Mouse (Mus musculus) midbrain, embryonic 12.5 days (tissue): ENCODE measurements around the gene D10Jhu81e. TPM values are rescaled to one million over a fixed set of nuclear protein-coding genes. Genes with fewer than 3 reads are reported as not detected.
"Not testable (repeated sequence)": the region's sequence is repeated elsewhere in the genome, so short reads cannot be mapped to it uniquely, and the experiment has no call there.

Experiments
- ATAC-seq: fragments of 200-750 bp; cut with Nextera tagmentation; 2 replicates; pipeline ENCODE4 v1.8.0; 2017; ENCODE audit warnings: low read depth, moderate TSS enrichment, moderate library complexity; ENCODE audit not compliant: low FRiP score
- H3K27ac ChIP-seq: fragments of 300-500 bp; sonication (generic); replicated peaks from 2 replicates; pipeline ENCODE4 v1.5.1; 2016; ENCODE audit warnings: mild to moderate bottlenecking
- H3K27me3 ChIP-seq: fragments of 300-500 bp; sonication (generic); 2 replicates; pipeline ENCODE4 v1.6.1; 2016; ENCODE audit warnings: mild to moderate bottlenecking
- H3K36me3 ChIP-seq: fragments of 300-500 bp; sonication (generic); 2 replicates; pipeline ENCODE4 v1.6.1; 2016
- H3K4me1 ChIP-seq: fragments of 300-500 bp; sonication (generic); 2 replicates; pipeline ENCODE4 v1.6.1; 2016
- H3K4me2 ChIP-seq: fragments of 300-500 bp; sonication (generic); replicated peaks from 2 replicates; pipeline ENCODE4 v1.6.1; 2016; ENCODE audit warnings: mild to moderate bottlenecking, moderate library complexity
- H3K4me3 ChIP-seq: fragments of 300-500 bp; sonication (generic); 2 replicates; pipeline ENCODE4 v1.5.1; 2016; ENCODE audit warnings: mild to moderate bottlenecking
- H3K9ac ChIP-seq: fragments of 300-500 bp; sonication (generic); replicated peaks from 2 replicates; pipeline ENCODE4 v1.6.1; 2016; ENCODE audit warnings: mild to moderate bottlenecking, moderate library complexity
- H3K9me3 ChIP-seq: fragments of 300-500 bp; sonication (generic); 2 replicates; pipeline ENCODE4 v1.6.1; 2016; ENCODE audit warnings: mild to moderate bottlenecking
- WGBS: fragments of 180-500 bp; shearing (Covaris S2); methylation state at CpG from one replicate; pipeline ENCODE4 v1.1.7; 2016; 5-methylcytosine and 5-hydroxymethylcytosine counted together
- polyA plus RNA-seq: library from polyadenylated mRNA; unstranded; fragments of >200 nt; fragmentation: Nextera tagmentation; extraction: Ambion mirVana; gene quantifications from 2 replicates; pipeline ENCODE4 v1.2.1, GENCODE M21; 2016

The D10Jhu81e gene
- polyA plus RNA-seq, 1 experiment from 2014 or later, result 24.1 TPM

DNA sequence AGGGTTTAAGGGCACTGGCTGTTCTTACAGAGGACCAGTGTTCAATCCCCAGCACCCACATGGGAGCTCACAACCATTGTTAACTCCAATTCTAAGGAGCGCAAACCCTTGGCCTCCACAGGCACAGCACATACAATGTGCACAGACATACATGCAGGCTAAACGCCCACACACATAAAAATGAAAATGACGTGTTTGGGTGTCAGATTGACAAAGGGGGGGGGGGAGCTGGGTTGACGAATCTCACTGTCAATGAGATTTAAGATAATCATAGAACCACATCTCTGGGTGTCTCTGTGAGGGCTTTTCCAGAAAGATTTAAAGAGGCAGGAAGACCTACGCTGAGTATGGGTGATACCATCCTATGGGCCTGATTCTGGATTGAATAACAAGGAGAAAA is 43.3 kb downstream of the D10Jhu81e start:
- Histone ChIP-seq H3K36me3 (no peaks in the 10 kb centered on the region), H3K27ac (no peak overlapping the region), H3K9me3 (no peaks in the 10 kb centered on the region), H3K9ac (no peak overlapping the region), H3K27me3 (0 out of 2 replicates have a peak, but pooled peaks cover 6% of the 10 kb centered on the region), H3K4me3 (no peak overlapping the region), H3K4me1 (no peaks in the 10 kb centered on the region), H3K4me2 (no peak overlapping the region)
- 92% methylated on average over 5 of the region's 5 CpGs for WGBS
- no peak for ATAC-seq

DNA sequence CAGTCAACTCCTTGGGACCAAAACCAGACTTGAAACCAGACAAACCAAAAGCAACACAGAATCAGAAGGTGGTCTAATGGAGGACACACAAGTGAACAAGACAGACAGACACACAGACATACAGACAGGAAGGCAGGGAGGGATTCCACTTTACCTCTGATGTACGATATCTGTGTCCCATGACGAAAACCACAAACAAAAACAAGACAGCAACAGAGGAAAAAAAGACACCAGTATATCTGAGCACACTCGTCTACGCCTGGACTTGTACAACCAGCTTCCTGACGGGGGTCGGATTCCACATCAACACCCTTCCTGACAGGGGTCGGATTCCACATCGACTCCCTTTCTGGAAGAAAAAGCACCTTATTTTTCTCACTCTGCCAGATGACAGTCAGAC is 44.5 kb downstream of the D10Jhu81e start:
- H3K4me1 ChIP-seq, ATAC-seq, H3K9ac ChIP-seq, H3K4me2 ChIP-seq, H3K27me3 ChIP-seq, H3K9me3 ChIP-seq, H3K4me3 ChIP-seq, H3K27ac ChIP-seq, H3K36me3 ChIP-seq: not testable (repeated sequence)
- 81% methylated on average over 8 of the region's 8 CpGs for WGBS

DNA sequence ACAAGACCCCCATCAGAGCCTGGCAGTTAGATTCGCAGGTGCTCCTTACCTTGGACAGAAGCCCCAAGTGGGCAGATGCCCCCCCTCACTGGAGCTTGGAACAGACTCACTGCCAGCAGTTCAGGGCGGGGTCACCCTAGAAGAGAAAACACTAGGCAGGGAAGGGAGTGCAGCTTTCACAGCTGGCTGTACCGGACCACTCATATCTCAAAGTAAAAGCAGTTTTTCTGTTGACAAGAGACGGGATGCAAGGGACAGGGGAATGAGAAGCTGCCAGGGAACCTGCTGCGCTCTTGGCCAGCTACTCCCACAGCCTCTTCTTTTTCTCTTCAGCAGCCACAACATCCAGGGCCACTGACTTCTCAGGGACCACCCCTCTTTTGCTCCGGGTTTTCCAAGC is 45.4 kb downstream of the D10Jhu81e start:
- not testable (repeated sequence) for H3K36me3 ChIP-seq, H3K4me2 ChIP-seq, H3K4me3 ChIP-seq, H3K9me3 ChIP-seq, H3K27ac ChIP-seq, H3K4me1 ChIP-seq, H3K9ac ChIP-seq, ATAC-seq, H3K27me3 ChIP-seq
- 67% methylated on average over 6 of the region's 6 CpGs for WGBS

DNA sequence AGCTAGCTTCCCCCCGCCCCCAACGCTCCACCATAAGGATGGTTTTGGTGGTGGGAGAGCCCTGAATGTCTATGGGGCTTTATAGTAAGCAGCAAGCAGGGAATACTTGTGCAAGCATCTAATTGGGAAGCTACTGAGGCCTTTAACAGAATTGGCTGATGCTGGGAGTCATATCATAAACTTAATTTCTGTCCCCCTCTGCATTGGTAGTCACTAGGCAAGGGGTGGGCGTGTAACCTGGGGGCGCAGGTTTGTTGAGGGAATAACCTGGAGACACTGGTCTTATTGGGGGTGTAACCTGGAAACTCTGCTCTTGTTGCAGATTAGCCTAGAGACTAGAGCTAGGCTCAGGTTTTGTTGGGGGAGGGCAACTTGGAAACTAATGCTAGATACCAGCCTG is 50.2 kb downstream of the D10Jhu81e start:
- Histone ChIP-seq H3K27me3 (no peaks in the 10 kb centered on the region), H3K4me1 (no peaks in the 10 kb centered on the region), H3K9me3 (no peaks in the 10 kb centered on the region), H3K9ac (no peak overlapping the region), H3K4me3 (no peak overlapping the region), H3K36me3 (no peaks in the 10 kb centered on the region), H3K27ac (no peak overlapping the region), H3K4me2 (no peak overlapping the region)
- ATAC-seq, result no peak
- WGBS, result 92% methylated on average over 4 of the region's 4 CpGs

DNA sequence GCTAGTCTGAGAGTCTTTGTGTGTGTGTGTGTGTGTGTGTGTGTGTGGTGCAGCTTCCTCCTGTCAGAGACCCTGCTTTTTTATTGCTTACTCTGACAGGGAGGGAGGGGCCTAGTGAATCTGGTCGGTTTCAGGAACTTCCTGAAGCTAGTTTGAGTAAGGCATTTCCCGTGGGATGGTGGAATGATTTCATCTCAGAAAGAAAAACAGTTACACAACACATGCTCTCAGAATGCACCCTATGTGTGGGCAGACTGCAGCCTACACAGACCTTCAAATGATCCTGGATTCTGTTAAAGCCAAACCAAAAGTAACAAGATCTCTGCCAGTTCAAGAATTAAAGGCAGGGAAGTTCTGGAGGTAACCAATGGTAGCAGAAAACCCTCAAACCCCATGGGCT is 54.4 kb downstream of the D10Jhu81e start:
- H3K4me2 ChIP-seq, result no peak overlapping the region
- H3K9me3 ChIP-seq, result no peaks in the 10 kb centered on the region
- no peak for ATAC-seq
- WGBS, result 82% methylated on average over 2 of the region's 2 CpGs
- no peak overlapping the region for H3K9ac ChIP-seq
- H3K4me1 ChIP-seq, result no peaks in the 10 kb centered on the region
- no peak overlapping the region for H3K27ac ChIP-seq
- H3K27me3 ChIP-seq, result no peaks in the 10 kb centered on the region
- no peaks in the 10 kb centered on the region for H3K36me3 ChIP-seq
- H3K4me3 ChIP-seq, result no peak overlapping the region

DNA sequence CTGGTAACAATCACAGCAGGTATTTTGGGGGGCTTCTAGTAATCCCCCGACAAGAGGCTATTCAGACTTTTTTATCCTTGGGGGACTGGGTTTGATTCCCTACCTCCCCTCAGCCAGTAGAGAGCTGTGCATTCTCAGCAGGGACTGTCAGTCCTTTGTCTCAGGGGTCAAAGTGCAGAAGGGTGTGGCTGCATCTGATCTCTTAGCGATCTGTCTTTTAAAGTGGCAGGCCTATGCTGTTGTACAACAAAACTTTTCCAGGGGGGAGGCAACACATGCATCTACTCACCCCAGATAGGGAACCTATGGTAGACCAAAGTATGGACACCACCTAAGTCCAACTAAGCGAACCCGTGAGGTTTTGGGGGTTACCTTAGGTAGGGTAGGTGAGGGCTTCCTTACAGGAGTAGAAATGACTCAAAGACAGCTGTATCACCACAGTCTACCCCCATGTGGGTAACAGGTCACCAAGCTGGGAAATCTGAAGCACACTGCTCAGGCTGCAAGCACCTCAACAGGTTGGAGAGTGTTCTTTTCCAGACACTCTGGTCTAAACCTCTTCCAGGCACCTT is 55.0 kb downstream of the D10Jhu81e start:
- no peak overlapping the region for H3K4me3 ChIP-seq
- no peak overlapping the region for H3K27ac ChIP-seq
- H3K27me3 ChIP-seq, result no peaks in the 10 kb centered on the region
- no peak overlapping the region for H3K4me2 ChIP-seq
- no peak for ATAC-seq
- no peak overlapping the region for H3K9ac ChIP-seq
- H3K9me3 ChIP-seq, result no peaks in the 10 kb centered on the region
- no peaks in the 10 kb centered on the region for H3K36me3 ChIP-seq
- 62% methylated on average over 4 of the region's 4 CpGs for WGBS
- no peaks in the 10 kb centered on the region for H3K4me1 ChIP-seq

Other genes starting within 250 kb of the D10Jhu81e start
- gene Trpm2, start 199.2 kb downstream of the D10Jhu81e start, polyA plus RNA-seq, result 1.2 and 1.5 TPM in 2 replicates
- 32.0 and 32.9 TPM in 2 replicates for gene 1810043G02Rik, start 191.3 kb downstream of the D10Jhu81e start, polyA plus RNA-seq
- 104 and 116 TPM in 2 replicates for gene Pfkl, start 159.7 kb downstream of the D10Jhu81e start, polyA plus RNA-seq
- gene Dnmt3l, start 127.8 kb downstream of the D10Jhu81e start, polyA plus RNA-seq, result not detected in 2 replicates
- gene Aire, start 126.2 kb downstream of the D10Jhu81e start, polyA plus RNA-seq, result 0.17 and 0.35 TPM in 2 replicates
- gene Icosl, start 100.5 kb downstream of the D10Jhu81e start, polyA plus RNA-seq, result 1.2 and 1.4 TPM in 2 replicates
- gene Pwp2, start 15.4 kb upstream of the D10Jhu81e start, polyA plus RNA-seq, result 22.5 and 25.5 TPM in 2 replicates
- gene Trappc10, start 74.9 kb upstream of the D10Jhu81e start, polyA plus RNA-seq, result 21.7 and 26.2 TPM in 2 replicates
- gene Agpat3, start 182.7 kb upstream of the D10Jhu81e start, polyA plus RNA-seq, result 58.2 TPM in 2 replicates
- 320 and 330 TPM in 2 replicates for gene Rrp1, start 243.3 kb upstream of the D10Jhu81e start, polyA plus RNA-seq